Mouse (Mus musculus) left cerebral cortex, adult 8-10 months (tissue): ENCODE measurements around the gene Tmc3. TPM values are rescaled to one million over a fixed set of nuclear protein-coding genes. Genes with fewer than 3 reads are reported as not detected.

Experiments
- DNase-seq, 2 experiments: peaks; one replicate each; pipeline ENCODE4 v3.0.0; 2022; ENCODE audit warnings: low spot score in 2 of 2
- total RNA-seq, 4 experiments: library from RNA; stranded (reverse); gene quantifications; 2 replicates each; pipeline ENCODE4 v1.2.4; 2022

Tmc3 gene
- total RNA-seq, 4 experiments from 2014 or later = 0.17 to 0.67 (median 0.28) TPM

DNA sequence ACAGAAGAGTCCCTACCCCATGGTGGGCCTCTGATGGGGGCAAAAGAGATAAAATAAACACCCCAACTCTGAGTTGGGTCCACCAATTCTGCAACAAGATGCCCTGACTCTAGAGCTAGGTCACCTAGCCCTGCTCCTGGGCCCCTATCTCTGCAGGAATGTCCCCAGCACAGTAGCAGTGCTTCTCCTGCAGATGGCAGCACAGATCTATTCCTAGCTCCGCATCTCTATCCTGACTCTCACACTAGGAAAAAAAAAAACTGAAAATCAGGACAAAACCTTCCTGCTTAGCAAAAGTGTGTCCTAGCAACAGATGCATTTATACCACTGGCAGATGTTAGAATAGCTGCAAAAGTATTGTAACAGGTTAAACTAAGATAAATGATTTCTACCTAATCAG lies 84.0 kb downstream of the Tmc3 start:
- no peak for DNase-seq

DNA sequence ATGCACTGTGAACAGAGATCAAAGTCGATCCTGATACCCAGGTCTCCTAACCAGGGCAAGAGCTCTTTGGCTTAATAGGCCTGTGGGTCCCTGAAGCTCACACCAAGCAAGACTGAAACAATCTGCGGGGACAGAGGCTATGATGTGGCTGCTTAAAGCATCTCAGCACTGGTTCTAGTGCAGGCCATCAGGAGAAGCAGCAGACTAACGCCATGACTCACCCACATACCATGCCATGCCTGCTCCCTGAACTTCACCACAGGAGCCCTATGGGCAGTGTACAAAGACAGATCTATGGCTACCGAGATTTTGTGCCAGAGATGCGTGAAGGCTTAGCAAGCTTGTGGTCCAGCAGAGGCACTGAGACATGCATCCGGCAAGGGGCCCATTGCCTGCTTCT lies 86.8 kb downstream of the Tmc3 start:
- DNase-seq = no peak

Other genes starting within 250 kb of the Tmc3 start
- gene Stard5, start 47.0 kb downstream of the Tmc3 start, total RNA-seq = 10 to 100 TPM in 3 of 4 experiments, 1 to 10 TPM in 1; 9.2 to 12.9 (median 10.7) TPM
- 1 to 10 TPM; 2.3 to 4.0 (median 2.8) TPM for gene Il16, start 160.8 kb downstream of the Tmc3 start, total RNA-seq
- gene Cfap161, start 210.0 kb downstream of the Tmc3 start, total RNA-seq = 1 to 10 TPM in 3 of 4 experiments, under 1 TPM in 1; 0.66 to 1.9 (median 1.4) TPM